Mouse (Mus musculus) hindbrain, embryonic 13.5 days (tissue): Measurements from ENCODE around the gene Vmn2r18. TPM values are rescaled to one million over a fixed set of nuclear protein-coding genes. Genes with fewer than 3 reads are reported as not detected.
A peak's percentile ranks its signal among the peaks of the same experiment; 100 is the strongest.

Experiments
- ATAC-seq: fragments of 200-750 bp; cut with Nextera tagmentation; 2 replicates; pipeline ENCODE4 v1.8.0; 2017; ENCODE audit warnings: moderate TSS enrichment; ENCODE audit not compliant: low FRiP score
- H3K27ac ChIP-seq: fragments of 300-500 bp; sonication (generic); 2 replicates; pipeline ENCODE4 v1.5.1; 2015; ENCODE audit warnings: inconsistent platforms, mild to moderate bottlenecking, moderate library complexity
- H3K27me3 ChIP-seq: fragments of 300-500 bp; sonication (generic); 2 replicates; pipeline ENCODE4 v1.6.1; 2015; ENCODE audit warnings: mild to moderate bottlenecking, inconsistent platforms
- H3K36me3 ChIP-seq: fragments of 300-500 bp; sonication (generic); 2 replicates; pipeline ENCODE4 v1.6.1; 2015; ENCODE audit warnings: mild to moderate bottlenecking, inconsistent platforms
- H3K4me1 ChIP-seq: fragments of 300-500 bp; sonication (generic); replicated peaks from 2 replicates; pipeline ENCODE4 v1.6.1; 2015; ENCODE audit warnings: inconsistent platforms
- H3K4me2 ChIP-seq: fragments of 300-500 bp; sonication (generic); 2 replicates; pipeline ENCODE4 v1.6.1; 2015; ENCODE audit warnings: inconsistent platforms, mild to moderate bottlenecking, moderate library complexity
- H3K4me3 ChIP-seq: fragments of 300-500 bp; sonication (generic); 2 replicates; pipeline ENCODE4 v1.5.1; 2015; ENCODE audit warnings: mild to moderate bottlenecking, inconsistent platforms
- H3K9ac ChIP-seq: fragments of 300-500 bp; sonication (generic); 2 replicates; pipeline ENCODE4 v1.6.1; 2015; ENCODE audit warnings: mild to moderate bottlenecking, inconsistent platforms
- H3K9me3 ChIP-seq: fragments of 300-500 bp; sonication (generic); 2 replicates; pipeline ENCODE4 v1.6.1; 2016; ENCODE audit warnings: inconsistent platforms
- WGBS: fragments of 180-500 bp; shearing (Covaris S2); methylation state at CpG from one replicate; pipeline ENCODE4 v1.1.7; 2015; 5-methylcytosine and 5-hydroxymethylcytosine counted together
- polyA plus RNA-seq: library from polyadenylated mRNA; unstranded; fragments of >200 nt; fragmentation: Nextera tagmentation; extraction: Ambion mirVana; gene quantifications from 2 replicates; pipeline ENCODE4 v1.2.1, GENCODE M21; 2015

Vmn2r18 gene
- polyA plus RNA-seq, result 0.06 TPM in 1 of 2 replicates, not detected in the other

DNA sequence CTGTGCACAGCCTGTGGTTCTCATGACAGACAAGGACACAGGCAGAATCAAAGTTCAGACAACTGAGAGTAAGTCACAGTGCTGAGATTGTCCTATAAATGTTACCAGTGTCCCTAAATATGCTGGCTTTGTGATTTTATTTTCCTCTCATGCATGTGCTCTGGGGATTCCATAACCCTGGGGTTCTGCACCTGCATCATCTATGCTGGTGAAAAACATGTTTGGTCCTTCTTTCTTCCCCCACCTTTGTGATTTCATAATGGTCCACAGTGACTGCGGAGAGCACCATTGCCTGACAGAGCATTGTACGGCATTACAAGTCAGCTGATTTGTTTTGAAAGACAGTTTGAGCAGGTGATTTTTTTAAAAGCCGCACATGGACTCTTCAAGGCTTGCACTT is at the start of gene Vmn2r18:
Vmn2r18 (minus strand) TSS at position 101 of the 400 bp plus-strand sequence.
- no peak within 1 kb of the TSS for H3K4me3 ChIP-seq
- no peaks in the 10 kb centered on the region for H3K9me3 ChIP-seq
- no peaks in the 10 kb centered on the region for H3K36me3 ChIP-seq
- WGBS, result 93% methylated on average over 3 of the region's 3 CpGs
- H3K4me1 ChIP-seq, result no peaks in the 10 kb centered on the region
- H3K27me3 ChIP-seq, result no peaks in the 10 kb centered on the region
- no peak for ATAC-seq
- H3K9ac ChIP-seq, result no peak within 1 kb of the TSS
- H3K4me2 ChIP-seq, result no peak within 1 kb of the TSS
- no peak within 1 kb of the TSS for H3K27ac ChIP-seq

DNA sequence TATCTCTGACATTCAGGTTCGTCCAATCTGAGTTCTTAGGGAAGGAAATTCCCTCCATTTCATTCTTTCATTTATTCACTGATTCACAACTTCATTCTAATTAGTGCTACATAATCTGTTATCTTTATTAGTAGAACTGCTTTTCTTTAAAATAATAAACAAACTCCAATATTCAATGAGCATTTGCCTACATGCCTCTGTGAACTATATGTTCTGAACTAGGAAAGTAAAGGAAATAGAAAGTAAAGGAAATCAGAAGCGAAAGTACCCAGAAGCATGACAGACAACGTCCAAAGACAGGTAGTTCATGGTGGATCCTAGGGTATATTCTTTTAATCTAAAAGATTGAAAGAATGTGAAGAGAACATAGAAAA is 45.6 kb upstream of the Vmn2r18 start:
- peaks cover 28% of the 10 kb centered on the region for H3K36me3 ChIP-seq
- H3K4me3 ChIP-seq, result peak overlapping the region; percentile 70; the same call in 1 of the 2 replicates
- peak overlapping the region; percentile 71; the same call in 1 of the 2 replicates for H3K27ac ChIP-seq
- peak overlapping the region; percentile 74; the same call in 1 of the 2 replicates for H3K4me2 ChIP-seq
- H3K27me3 ChIP-seq, result no peaks in the 10 kb centered on the region
- ATAC-seq, result 0 out of 2 replicates have a peak, but pooled peaks have one; percentile 15
- H3K9ac ChIP-seq, result no peak overlapping the region
- 64% methylated on average over 3 of the region's 3 CpGs for WGBS
- H3K9me3 ChIP-seq, result no peaks in the 10 kb centered on the region
- H3K4me1 ChIP-seq, result peaks cover 11% of the 10 kb centered on the region

DNA sequence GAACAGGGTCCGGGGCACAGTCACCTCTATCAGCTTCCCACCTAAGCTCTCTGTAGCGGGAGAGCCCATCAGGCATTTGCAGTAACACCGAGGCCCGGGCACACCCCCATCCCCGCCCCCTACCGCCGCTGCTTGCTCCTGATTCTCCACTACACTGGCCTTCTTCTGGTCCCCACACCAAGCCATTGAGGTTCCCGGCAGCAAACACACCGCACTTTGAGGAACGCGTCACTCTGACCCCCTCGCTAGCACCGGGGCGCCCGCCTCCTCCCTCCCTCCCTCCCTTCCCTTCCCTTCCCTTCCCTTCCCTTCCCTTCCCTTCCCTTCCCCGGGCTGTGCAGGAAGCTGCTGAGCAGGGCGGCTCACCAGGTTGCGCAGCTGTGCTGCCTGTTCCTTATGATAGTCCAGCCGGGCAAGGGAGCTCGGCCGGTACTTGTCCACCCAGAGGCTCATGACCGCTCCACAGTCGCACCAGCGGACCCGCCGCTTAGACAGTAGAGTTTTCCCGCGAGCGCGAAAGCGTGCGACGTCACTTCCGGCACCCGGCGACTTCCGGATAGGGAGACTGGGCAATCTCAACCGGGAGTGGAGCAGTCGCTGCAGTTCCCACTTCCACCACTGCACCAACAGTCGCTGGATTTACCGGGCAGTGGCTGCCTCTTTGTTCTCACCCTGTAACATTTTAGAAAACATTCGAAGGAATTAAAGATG is 45.0 kb upstream of the Vmn2r18 start, which contains the start of gene Rfc3:
Rfc3 (minus strand) TSS at position 543 of the 711 bp plus-strand sequence.
- H3K4me3 ChIP-seq, result peak within 1 kb of the TSS; percentile 70
- under 1% methylated on average over 35 of the region's 42 CpGs for WGBS
- H3K27ac ChIP-seq, result peak within 1 kb of the TSS; percentile 84
- H3K4me1 ChIP-seq, result peaks cover 11% of the 10 kb centered on the region
- no peaks in the 10 kb centered on the region for H3K9me3 ChIP-seq
- H3K27me3 ChIP-seq, result no peaks in the 10 kb centered on the region
- H3K4me2 ChIP-seq, result peak within 1 kb of the TSS; percentile 74
- peak; percentile 99 for ATAC-seq
- peaks cover 34% of the 10 kb centered on the region for H3K36me3 ChIP-seq
- H3K9ac ChIP-seq, result peak within 1 kb of the TSS; percentile 86

DNA sequence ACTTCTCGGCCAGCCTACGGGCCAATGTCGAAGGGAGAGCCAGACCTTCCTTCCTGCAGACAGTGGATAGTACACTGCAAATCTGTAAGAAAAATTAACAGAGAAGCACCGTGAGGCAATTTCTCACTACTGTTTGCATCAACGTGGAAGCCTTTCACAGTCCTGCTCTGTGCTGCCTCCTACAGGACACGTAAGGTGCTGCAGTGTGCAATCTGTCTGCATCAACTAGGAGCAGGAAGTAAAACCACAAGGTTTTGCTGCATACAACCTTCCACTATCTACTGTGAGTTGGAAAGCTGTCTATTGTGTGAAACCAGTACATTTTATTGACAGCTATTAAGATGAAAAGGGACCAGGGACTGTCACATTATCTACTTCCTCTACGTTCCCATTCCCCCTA is 39.0 kb upstream of the Vmn2r18 start:
- Histone ChIP-seq H3K9ac (no peak overlapping the region), H3K36me3 (peaks cover 93% of the 10 kb centered on the region), H3K4me3 (no peak overlapping the region), H3K9me3 (no peaks in the 10 kb centered on the region), H3K27me3 (no peaks in the 10 kb centered on the region), H3K27ac (no peak overlapping the region), H3K4me1 (peaks cover 4% of the 10 kb centered on the region), H3K4me2 (no peak overlapping the region)
- 93% methylated on average over 7 of the region's 7 CpGs for WGBS
- no peak for ATAC-seq

DNA sequence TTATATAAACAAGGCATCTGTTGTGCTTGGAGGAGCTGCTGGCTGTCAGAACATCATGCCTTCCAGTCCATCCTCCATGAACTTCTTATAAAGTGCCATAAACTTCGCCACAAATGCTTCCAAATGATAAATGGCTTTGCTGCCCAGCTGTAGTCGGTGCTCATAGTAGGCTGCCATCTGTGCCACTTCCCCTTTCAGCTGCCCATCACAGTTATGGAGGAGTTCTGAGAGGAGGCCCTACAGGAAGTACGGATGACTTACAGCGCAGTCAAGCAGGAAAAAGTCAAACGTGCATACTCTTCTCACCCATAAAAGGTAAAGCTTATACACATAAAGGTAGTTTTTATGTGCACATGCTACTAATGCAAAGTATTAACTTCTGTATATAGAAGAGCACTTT is 37.0 kb upstream of the Vmn2r18 start:
- ATAC-seq, result no peak
- H3K4me1 ChIP-seq, result no peaks in the 10 kb centered on the region
- no peak overlapping the region for H3K9ac ChIP-seq
- H3K9me3 ChIP-seq, result no peaks in the 10 kb centered on the region
- no peaks in the 10 kb centered on the region for H3K27me3 ChIP-seq
- H3K36me3 ChIP-seq, result peaks cover 79% of the 10 kb centered on the region
- 92% methylated on average over 5 of the region's 5 CpGs for WGBS
- no peak overlapping the region for H3K4me2 ChIP-seq
- H3K27ac ChIP-seq, result no peak overlapping the region
- H3K4me3 ChIP-seq, result no peak overlapping the region

DNA sequence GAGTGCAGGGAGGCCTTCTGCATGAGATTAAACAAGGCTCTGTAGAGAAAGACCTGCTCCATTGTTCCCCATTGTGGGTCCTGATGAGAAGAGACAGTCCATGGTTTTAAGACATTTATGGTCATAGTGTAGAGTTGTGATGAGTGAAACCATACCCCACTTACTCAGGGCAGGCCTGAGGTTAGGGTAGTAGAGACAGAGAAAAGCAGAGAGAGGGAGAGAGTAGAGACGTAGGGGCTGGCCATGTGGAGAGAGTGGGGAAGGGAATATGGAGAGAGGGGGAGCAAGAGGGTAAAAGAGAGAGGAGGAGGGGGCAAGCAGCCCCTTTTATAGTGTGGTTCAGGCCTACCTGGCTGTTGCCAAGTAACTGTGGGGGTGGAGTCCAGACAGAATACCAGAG is 36.3 kb upstream of the Vmn2r18 start:
- peaks cover 72% of the 10 kb centered on the region for H3K36me3 ChIP-seq
- ATAC-seq, result 0 out of 2 replicates have a peak, but pooled peaks have one; percentile 13
- 100% methylated on average over 1 of the region's 1 CpGs for WGBS

DNA sequence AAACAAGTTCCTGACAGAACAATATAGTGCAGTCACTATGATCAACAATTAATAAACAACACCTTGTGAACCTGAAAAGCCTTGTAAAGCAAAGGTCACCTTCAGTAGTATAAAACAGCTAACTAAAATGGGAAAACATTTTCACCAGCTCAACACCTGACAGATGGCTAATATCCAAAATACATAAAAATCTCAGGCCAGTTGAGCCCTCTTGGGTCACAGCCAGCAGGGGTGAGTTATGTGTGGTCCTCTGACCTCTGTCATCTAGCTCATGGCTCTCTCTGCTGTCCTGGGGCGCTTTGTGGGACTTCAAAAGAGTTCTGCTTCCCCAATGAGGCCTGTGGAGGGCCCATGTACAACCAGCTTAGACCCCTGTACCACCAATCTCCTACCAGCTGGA is 4.1 kb downstream of the Vmn2r18 start:
- Histone ChIP-seq H3K27ac (no peak overlapping the region), H3K36me3 (no peaks in the 10 kb centered on the region), H3K4me1 (no peaks in the 10 kb centered on the region), H3K9me3 (no peaks in the 10 kb centered on the region), H3K27me3 (no peaks in the 10 kb centered on the region), H3K4me2 (no peak overlapping the region), H3K9ac (no peak overlapping the region), H3K4me3 (no peak overlapping the region)
- no peak for ATAC-seq
- WGBS, result 70% methylated on average over 1 of the region's 1 CpGs

More for the DNA sequence above, 36.3 kb upstream of the Vmn2r18 start:
- H3K27me3 ChIP-seq, result no peaks in the 10 kb centered on the region
- H3K4me3 ChIP-seq, result no peak overlapping the region
- H3K9ac ChIP-seq, result no peak overlapping the region
- H3K4me1 ChIP-seq, result no peaks in the 10 kb centered on the region
- no peak overlapping the region for H3K27ac ChIP-seq
- H3K4me2 ChIP-seq, result no peak overlapping the region
- no peaks in the 10 kb centered on the region for H3K9me3 ChIP-seq

Other genes starting within 250 kb of the Vmn2r18 start
- not detected in 2 replicates for gene Gm42906, start 177.9 kb downstream of the Vmn2r18 start, polyA plus RNA-seq
- 70.6 and 73.0 TPM in 2 replicates for gene Rfc3, start 45.2 kb upstream of the Vmn2r18 start, polyA plus RNA-seq